Mouse (Mus musculus) kidney, embryonic 15.5 days (tissue): ENCODE results near the gene Sdccag8. TPM values are rescaled to one million over a fixed set of nuclear protein-coding genes. Genes with fewer than 3 reads are reported as not detected.

Experiments used
- ATAC-seq: fragments of 200-750 bp; cut with Nextera tagmentation; replicated peaks from 2 replicates; pipeline ENCODE4 v1.8.0; 2017; ENCODE audit warnings: moderate TSS enrichment; ENCODE audit not compliant: low FRiP score
- H3K27ac ChIP-seq: fragments of 300-500 bp; sonication (generic); 2 replicates; pipeline ENCODE4 v1.5.1; 2015; ENCODE audit warnings: mild to moderate bottlenecking, inconsistent platforms
- H3K27me3 ChIP-seq: fragments of 300-500 bp; sonication (generic); 2 replicates; pipeline ENCODE4 v1.6.1; 2015; ENCODE audit warnings: inconsistent platforms
- H3K36me3 ChIP-seq: fragments of 300-500 bp; sonication (generic); 2 replicates; pipeline ENCODE4 v1.6.1; 2015; ENCODE audit warnings: inconsistent platforms
- H3K4me1 ChIP-seq: fragments of 300-500 bp; sonication (generic); 2 replicates; pipeline ENCODE4 v1.6.1; 2015; ENCODE audit warnings: inconsistent platforms
- H3K4me2 ChIP-seq: fragments of 300-500 bp; sonication (generic); 2 replicates; pipeline ENCODE4 v1.6.1; 2015; ENCODE audit warnings: moderate library complexity, mild to moderate bottlenecking, inconsistent platforms
- H3K4me3 ChIP-seq: fragments of 300-500 bp; sonication (generic); replicated peaks from 2 replicates; pipeline ENCODE4 v1.5.1; 2015; ENCODE audit warnings: mild to moderate bottlenecking, inconsistent platforms
- H3K9ac ChIP-seq: fragments of 300-500 bp; sonication (generic); 2 replicates; pipeline ENCODE4 v1.6.1; 2015; ENCODE audit warnings: mild to moderate bottlenecking, inconsistent platforms
- H3K9me3 ChIP-seq: fragments of 300-500 bp; sonication (generic); replicated peaks from 2 replicates; pipeline ENCODE4 v1.6.1; 2016; ENCODE audit warnings: inconsistent platforms
- WGBS: fragments of 180-500 bp; shearing (Covaris S2); methylation state at CpG from one replicate; pipeline ENCODE4 v1.1.7; 2015; ENCODE audit warnings: mixed read lengths; 5-methylcytosine and 5-hydroxymethylcytosine counted together
- polyA plus RNA-seq: library from polyadenylated mRNA; unstranded; fragments of >200 nt; fragmentation: Nextera tagmentation; extraction: Ambion mirVana; gene quantifications from 2 replicates; pipeline ENCODE4 v1.2.1, GENCODE M21; 2015

Gene Sdccag8
- polyA plus RNA-seq, 1 experiment from 2014 or later, result 17.1 TPM

- Histone ChIP-seq H3K9me3 (no peaks in the 10 kb centered on the region), H3K36me3 (no peaks in the 10 kb centered on the region), H3K9ac (no peak overlapping the region), H3K4me2 (no peak overlapping the region), H3K4me1 (no peaks in the 10 kb centered on the region), H3K4me3 (no peak overlapping the region), H3K27me3 (no peaks in the 10 kb centered on the region), H3K27ac (no peak overlapping the region)
- ATAC-seq, result no peak
- 83% methylated on average over 5 of the region's 5 CpGs for WGBS
These were observed 71.5 kb downstream of the Sdccag8 start for GRCm38 (mm10) chr1:176886002-176886401.

GRCm38 (mm10) chr1:176903741-176904140 lies 89.3 kb downstream of the Sdccag8 start:
- Histone ChIP-seq H3K4me1 (no peaks in the 10 kb centered on the region), H3K4me3 (no peak overlapping the region), H3K9me3 (no peaks in the 10 kb centered on the region), H3K4me2 (no peak overlapping the region), H3K27me3 (no peaks in the 10 kb centered on the region), H3K27ac (no peak overlapping the region), H3K9ac (no peak overlapping the region), H3K36me3 (no peaks in the 10 kb centered on the region)
- WGBS, result 87% methylated on average over 6 of the region's 6 CpGs
- no peak for ATAC-seq

- Histone ChIP-seq H3K9ac (no peak overlapping the region), H3K4me3 (no peak overlapping the region), H3K36me3 (no peaks in the 10 kb centered on the region), H3K27ac (no peak overlapping the region), H3K27me3 (no peaks in the 10 kb centered on the region), H3K4me2 (no peak overlapping the region), H3K4me1 (no peaks in the 10 kb centered on the region), H3K9me3 (no peaks in the 10 kb centered on the region)
- 96% methylated on average over 2 of the region's 2 CpGs for WGBS
- no peak for ATAC-seq
These were observed 101.5 kb downstream of the Sdccag8 start for GRCm38 (mm10) chr1:176915946-176916345.

GRCm38 (mm10) chr1:176919486-176919885 lies 105.0 kb downstream of the Sdccag8 start:
- H3K9me3 ChIP-seq, result no peaks in the 10 kb centered on the region
- H3K4me1 ChIP-seq, result no peaks in the 10 kb centered on the region
- H3K27me3 ChIP-seq, result no peaks in the 10 kb centered on the region
- no peak for ATAC-seq
- H3K27ac ChIP-seq, result no peak overlapping the region
- H3K36me3 ChIP-seq, result no peaks in the 10 kb centered on the region; the same call in 1 of the 2 replicates
- no peak overlapping the region for H3K4me3 ChIP-seq
- H3K9ac ChIP-seq, result no peak overlapping the region
- 91% methylated on average over 12 of the region's 12 CpGs for whole genome bisulfite sequencing
- H3K4me2 ChIP-seq, result no peak overlapping the region

GRCm38 (mm10) chr1:176922842-176923241 lies 108.4 kb downstream of the Sdccag8 start:
- no peak for ATAC-seq
- Histone ChIP-seq H3K4me1 (no peaks in the 10 kb centered on the region), H3K36me3 (no peaks in the 10 kb centered on the region; the same call in 1 of the 2 replicates), H3K9me3 (no peaks in the 10 kb centered on the region), H3K4me2 (no peak overlapping the region), H3K9ac (no peak overlapping the region), H3K27me3 (no peaks in the 10 kb centered on the region), H3K4me3 (no peak overlapping the region), H3K27ac (no peak overlapping the region)
- WGBS, result 92% methylated on average over 5 of the region's 5 CpGs

- H3K36me3 ChIP-seq, result no peaks in the 10 kb centered on the region; the same call in 1 of the 2 replicates
- no peak overlapping the region for H3K4me3 ChIP-seq
- no peak overlapping the region for H3K9ac ChIP-seq
- 73% methylated on average over 5 of the region's 5 CpGs for WGBS
- H3K27ac ChIP-seq, result no peak overlapping the region
- no peaks in the 10 kb centered on the region for H3K27me3 ChIP-seq
- H3K4me1 ChIP-seq, result no peaks in the 10 kb centered on the region
- H3K9me3 ChIP-seq, result no peaks in the 10 kb centered on the region
- no peak overlapping the region for H3K4me2 ChIP-seq
- no peak for ATAC-seq
These were observed 111.5 kb downstream of the Sdccag8 start for GRCm38 (mm10) chr1:176926009-176926408.

GRCm38 (mm10) chr1:176927312-176927711 lies 112.9 kb downstream of the Sdccag8 start:
- ATAC-seq, result no peak
- Histone ChIP-seq H3K9ac (no peak overlapping the region), H3K4me2 (no peak overlapping the region), H3K36me3 (no peaks in the 10 kb centered on the region), H3K4me3 (no peak overlapping the region), H3K4me1 (no peaks in the 10 kb centered on the region), H3K27ac (no peak overlapping the region), H3K9me3 (no peaks in the 10 kb centered on the region), H3K27me3 (no peaks in the 10 kb centered on the region)
- 86% methylated on average over 9 of the region's 9 CpGs for WGBS

GRCm38 (mm10) chr1:176929710-176930109 lies 115.2 kb downstream of the Sdccag8 start:
- no peak overlapping the region for H3K9ac ChIP-seq
- 92% methylated on average over 8 of the region's 8 CpGs for WGBS
- no peak overlapping the region for H3K4me3 ChIP-seq
- no peaks in the 10 kb centered on the region for H3K36me3 ChIP-seq
- H3K27me3 ChIP-seq, result no peaks in the 10 kb centered on the region
- no peaks in the 10 kb centered on the region for H3K9me3 ChIP-seq
- no peaks in the 10 kb centered on the region for H3K4me1 ChIP-seq
- H3K4me2 ChIP-seq, result no peak overlapping the region
- no peak for ATAC-seq
- H3K27ac ChIP-seq, result no peak overlapping the region

GRCm38 (mm10) chr1:176930574-176930973 lies 116.1 kb downstream of the Sdccag8 start:
- no peak for ATAC-seq
- no peak overlapping the region for H3K27ac ChIP-seq
- WGBS, result 80% methylated on average over 2 of the region's 2 CpGs
- no peaks in the 10 kb centered on the region for H3K9me3 ChIP-seq
- H3K9ac ChIP-seq, result no peak overlapping the region
- no peak overlapping the region for H3K4me3 ChIP-seq
- no peaks in the 10 kb centered on the region for H3K4me1 ChIP-seq
- no peaks in the 10 kb centered on the region for H3K27me3 ChIP-seq
- no peak overlapping the region for H3K4me2 ChIP-seq
- no peaks in the 10 kb centered on the region for H3K36me3 ChIP-seq

GRCm38 (mm10) chr1:176930981-176931500 lies 116.6 kb downstream of the Sdccag8 start:
- 89% methylated on average over 4 of the region's 4 CpGs for WGBS
- Histone ChIP-seq H3K9ac (no peak overlapping the region), H3K36me3 (no peaks in the 10 kb centered on the region), H3K4me1 (no peaks in the 10 kb centered on the region), H3K27me3 (no peaks in the 10 kb centered on the region), H3K4me2 (no peak overlapping the region), H3K4me3 (no peak overlapping the region), H3K9me3 (no peaks in the 10 kb centered on the region), H3K27ac (no peak overlapping the region)
- ATAC-seq, result no peak

GRCm38 (mm10) chr1:176931511-176931910 lies 117.1 kb downstream of the Sdccag8 start:
- Histone ChIP-seq H3K36me3 (no peaks in the 10 kb centered on the region), H3K4me1 (no peaks in the 10 kb centered on the region), H3K27me3 (no peaks in the 10 kb centered on the region), H3K4me2 (no peak overlapping the region), H3K4me3 (no peak overlapping the region), H3K9me3 (no peaks in the 10 kb centered on the region), H3K27ac (no peak overlapping the region), H3K9ac (no peak overlapping the region)
- WGBS, result 91% methylated on average over 10 of the region's 10 CpGs
- ATAC-seq, result no peak

GRCm38 (mm10) chr1:176932320-176932950 lies 118.0 kb downstream of the Sdccag8 start:
- Histone ChIP-seq H3K36me3 (no peaks in the 10 kb centered on the region), H3K27ac (no peak overlapping the region), H3K27me3 (no peaks in the 10 kb centered on the region), H3K4me3 (no peak overlapping the region), H3K9ac (no peak overlapping the region), H3K4me1 (no peaks in the 10 kb centered on the region), H3K9me3 (no peaks in the 10 kb centered on the region), H3K4me2 (no peak overlapping the region)
- WGBS, result 85% methylated on average over 12 of the region's 12 CpGs
- no peak for ATAC-seq

GRCm38 (mm10) chr1:176933319-176933718 lies 118.9 kb downstream of the Sdccag8 start:
- 77% methylated on average over 7 of the region's 7 CpGs for WGBS
- Histone ChIP-seq H3K27me3 (no peaks in the 10 kb centered on the region), H3K9me3 (no peaks in the 10 kb centered on the region), H3K27ac (no peak overlapping the region), H3K36me3 (no peaks in the 10 kb centered on the region), H3K4me1 (no peaks in the 10 kb centered on the region), H3K4me3 (no peak overlapping the region), H3K4me2 (no peak overlapping the region), H3K9ac (no peak overlapping the region)
- ATAC-seq, result no peak
